Mouse (Mus musculus): ENCODE results near the gene Tmem45a2. TPM values are rescaled to one million over a fixed set of nuclear protein-coding genes. Genes with fewer than 3 reads are reported as not detected.

Tmem45a2 gene
- total RNA-seq, 2 experiments from 2014 or later = not detected

Other genes with a start within 250 kb of the Tmem45a2 start
- gene Tmem45a, start 185.2 kb downstream of the Tmem45a2 start, total RNA-seq (2021) = 1 to 10 TPM; 8.0 to 8.5 TPM
- not detected for gene Lnp1, start 143.3 kb downstream of the Tmem45a2 start, total RNA-seq (2021)
- 10 to 100 TPM; 62.0 to 63.9 TPM for gene Tomm70a, start 50.3 kb upstream of the Tmem45a2 start, total RNA-seq (2021)
- gene Nit2, start 96.0 kb upstream of the Tmem45a2 start, total RNA-seq (2021) = 10 to 100 TPM; 88.7 to 94.6 TPM
- 10 to 100 TPM; 37.7 to 42.6 TPM for gene Tbc1d23, start 160.1 kb upstream of the Tmem45a2 start, total RNA-seq (2021)
- not detected for gene Tmem30c, start 221.5 kb upstream of the Tmem45a2 start, total RNA-seq (2021)